Mouse (Mus musculus) stomach, postnatal 0 days (tissue): ENCODE measurements around the gene Gbp4. TPM values are rescaled to one million over a fixed set of nuclear protein-coding genes. Genes with fewer than 3 reads are reported as not detected.
"Not testable (repeated sequence)": the region's sequence is repeated elsewhere in the genome, so short reads cannot be mapped to it uniquely, and the experiment has no call there.

Experiments used
- ATAC-seq: fragments of 200-750 bp; cut with Nextera tagmentation; 2 replicates; pipeline ENCODE4 v1.8.0; 2017; ENCODE audit not compliant: low FRiP score, low TSS enrichment
- DNase-seq: peaks from one replicate; pipeline ENCODE4 v3.0.0-alpha.2; 2016; ENCODE audit warnings: low spot score
- H3K27ac ChIP-seq: fragments of 300-500 bp; sonication (generic); replicated peaks from 2 replicates; pipeline ENCODE4 v1.5.1; 2014; ENCODE audit warnings: mild to moderate bottlenecking, control low read depth
- H3K27me3 ChIP-seq: fragments of 300-500 bp; sonication (generic); 2 replicates; pipeline ENCODE4 v1.6.1; 2014; ENCODE audit warnings: low read length; ENCODE audit not compliant: control insufficient read depth, insufficient read depth
- H3K36me3 ChIP-seq: fragments of 300-500 bp; sonication (generic); 2 replicates; pipeline ENCODE4 v1.6.1; 2014; ENCODE audit warnings: low read length, mixed read lengths; ENCODE audit not compliant: control insufficient read depth, insufficient read depth
- H3K4me1 ChIP-seq: fragments of 300-500 bp; sonication (generic); replicated peaks from 2 replicates; pipeline ENCODE4 v1.6.1; 2014; ENCODE audit warnings: antibody characterized with exemption; ENCODE audit not compliant: control insufficient read depth, insufficient read depth
- H3K4me2 ChIP-seq: fragments of 300-500 bp; sonication (generic); replicated peaks from 2 replicates; pipeline ENCODE4 v1.6.1; 2014; ENCODE audit warnings: low read depth, mild to moderate bottlenecking, control low read depth, moderate library complexity
- H3K4me3 ChIP-seq: fragments of 300-500 bp; sonication (generic); 2 replicates; pipeline ENCODE4 v1.5.1; 2014; ENCODE audit warnings: low read depth, low read length, control low read depth
- H3K9ac ChIP-seq: fragments of 300-500 bp; sonication (generic); 2 replicates; pipeline ENCODE4 v1.6.1; 2014; ENCODE audit warnings: mild to moderate bottlenecking, low read length, control low read depth, mixed read lengths
- H3K9me3 ChIP-seq: fragments of 300-500 bp; sonication (generic); 2 replicates; pipeline ENCODE4 v1.6.1; 2016; ENCODE audit warnings: low read length; ENCODE audit not compliant: control insufficient read depth
- CTCF ChIP-seq: IDR thresholded peaks from 2 replicates; pipeline ENCODE4 v1.5.1; 2016; ENCODE audit warnings: antibody characterized with exemption, low read depth, mild to moderate bottlenecking, moderate library complexity
- EP300 ChIP-seq: optimal IDR thresholded peaks from 2 replicates; pipeline ENCODE3; 2016; ENCODE audit warnings: antibody characterized with exemption
- WGBS: fragments of 180-500 bp; shearing (Covaris S2); extraction: QIAGEN DNeasy Blood & Tissue Kit; methylation state at CpG from one replicate; pipeline ENCODE4 v1.1.7; 2014; 5-methylcytosine and 5-hydroxymethylcytosine counted together
- polyA plus RNA-seq: library from polyadenylated mRNA; unstranded; fragments of >200 nt; fragmentation: Nextera tagmentation; extraction: Ambion mirVana; gene quantifications from 2 replicates; pipeline ENCODE4 v1.2.1, GENCODE M21; 2015

Gbp4 gene
- polyA plus RNA-seq, 1 experiment from 2014 or later: 0.92 TPM

GRCm38 (mm10) chr5:105138906-105139305 is 480 bp downstream of the Gbp4 start:
- H3K36me3 ChIP-seq: no peaks in the 10 kb centered on the region
- no peaks in the 10 kb centered on the region for H3K4me1 ChIP-seq
- no peak for TF ChIP-seq EP300
- TF ChIP-seq CTCF: no peak
- H3K27ac ChIP-seq: no peak overlapping the region
- no peaks in the 10 kb centered on the region for H3K27me3 ChIP-seq
- no peak overlapping the region for H3K9ac ChIP-seq
- H3K9me3 ChIP-seq: no peaks in the 10 kb centered on the region
- H3K4me2 ChIP-seq: no peak overlapping the region
- ATAC-seq (no peak), DNase-seq (no peak)
- H3K4me3 ChIP-seq: no peak overlapping the region
- WGBS: 65% methylated on average over 1 of the region's 1 CpGs

GRCm38 (mm10) chr5:105136706-105137304 is 2.6 kb downstream of the Gbp4 start:
- not testable (repeated sequence) for H3K4me2 ChIP-seq, ATAC-seq

GRCm38 (mm10) chr5:105121731-105122130 is 17.7 kb downstream of the Gbp4 start:
- H3K9ac ChIP-seq, H3K9me3 ChIP-seq, DNase-seq, ATAC-seq, H3K4me2 ChIP-seq, H3K27ac ChIP-seq, H3K4me3 ChIP-seq, H3K27me3 ChIP-seq, H3K36me3 ChIP-seq, H3K4me1 ChIP-seq: not testable (repeated sequence)
- WGBS: 76% methylated on average over 6 of the region's 6 CpGs

More at GRCm38 (mm10) chr5:105136706-105137304, 2.6 kb downstream of the Gbp4 start:
- H3K9me3 ChIP-seq, DNase-seq, H3K4me3 ChIP-seq, H3K36me3 ChIP-seq, H3K9ac ChIP-seq, H3K27me3 ChIP-seq, H3K27ac ChIP-seq, H3K4me1 ChIP-seq: not testable (repeated sequence)
- WGBS: 89% methylated on average over 3 of the region's 3 CpGs

- Histone ChIP-seq H3K27me3 (no peaks in the 10 kb centered on the region), H3K27ac (no peak overlapping the region), H3K36me3 (no peaks in the 10 kb centered on the region), H3K4me3 (no peak overlapping the region), H3K9ac (no peak overlapping the region), H3K4me2 (no peak overlapping the region), H3K4me1 (no peaks in the 10 kb centered on the region), H3K9me3 (no peaks in the 10 kb centered on the region)
- TF ChIP-seq EP300 (no peak), CTCF (no peak)
- ATAC-seq: no peak
- 72% methylated on average over 2 of the region's 2 CpGs for WGBS
- no peak for DNase-seq
Observed at GRCm38 (mm10) chr5:105115740-105116139, 23.6 kb downstream of the Gbp4 start.

GRCm38 (mm10) chr5:105114696-105115095 is 24.7 kb downstream of the Gbp4 start:
- ATAC-seq (no peak), DNase-seq (no peak)
- Histone ChIP-seq H3K9ac (no peak overlapping the region), H3K27ac (no peak overlapping the region), H3K9me3 (no peaks in the 10 kb centered on the region), H3K4me3 (no peak overlapping the region), H3K4me1 (no peaks in the 10 kb centered on the region), H3K36me3 (no peaks in the 10 kb centered on the region), H3K27me3 (no peaks in the 10 kb centered on the region), H3K4me2 (no peak overlapping the region)
- TF ChIP-seq EP300 (no peak), CTCF (no peak)
- WGBS: 91% methylated on average over 2 of the region's 2 CpGs

- DNase-seq: no peak
- no peak overlapping the region for H3K9ac ChIP-seq
- H3K4me1 ChIP-seq: no peaks in the 10 kb centered on the region
- H3K4me2 ChIP-seq: no peak overlapping the region
- no peak overlapping the region for H3K27ac ChIP-seq
- H3K27me3 ChIP-seq: no peaks in the 10 kb centered on the region
- WGBS: 89% methylated on average over 5 of the region's 5 CpGs
- TF ChIP-seq EP300 (no peak), CTCF (no peak)
- no peak for ATAC-seq
- H3K9me3 ChIP-seq: no peaks in the 10 kb centered on the region
- no peak overlapping the region for H3K4me3 ChIP-seq
- H3K36me3 ChIP-seq: no peaks in the 10 kb centered on the region
Observed at GRCm38 (mm10) chr5:105113656-105114055, 25.7 kb downstream of the Gbp4 start.

GRCm38 (mm10) chr5:105110271-105110852 is 29.0 kb downstream of the Gbp4 start:
- WGBS: 11% methylated on average over 4 of the region's 4 CpGs
- H3K36me3 ChIP-seq, H3K4me3 ChIP-seq, H3K4me2 ChIP-seq, DNase-seq, H3K9ac ChIP-seq, H3K27me3 ChIP-seq, H3K4me1 ChIP-seq, H3K9me3 ChIP-seq: not testable (repeated sequence)
- H3K27ac ChIP-seq: 0 out of 2 replicates have a peak overlapping the region, but pooled peaks have one; percentile 24
- ATAC-seq: peak; percentile 64; the same call in 1 of the 2 replicates

GRCm38 (mm10) chr5:105109775-105110174 is 29.6 kb downstream of the Gbp4 start:
- Histone ChIP-seq H3K4me3 (0 out of 2 replicates have a peak overlapping the region, but pooled peaks have one; percentile 10), H3K27ac (peak overlapping the region; percentile 63; the same call in 1 of the 2 replicates)
- not testable (repeated sequence) for H3K27me3 ChIP-seq, H3K4me1 ChIP-seq, H3K9me3 ChIP-seq, DNase-seq, H3K4me2 ChIP-seq, H3K9ac ChIP-seq, H3K36me3 ChIP-seq, ATAC-seq
- WGBS: 29% methylated on average over 1 of the region's 1 CpGs
